Mouse (Mus musculus) midbrain, embryonic 16.5 days (tissue): ENCODE results near the gene R3hdm2. TPM values are rescaled to one million over a fixed set of nuclear protein-coding genes. Genes with fewer than 3 reads are reported as not detected.

Experiments
- ATAC-seq: fragments of 200-750 bp; cut with Nextera tagmentation; 2 replicates; pipeline ENCODE4 v1.8.0; 2017; ENCODE audit warnings: moderate TSS enrichment
- H3K27ac ChIP-seq: fragments of 300-500 bp; sonication (generic); 2 replicates; pipeline ENCODE4 v1.5.1; 2014; ENCODE audit warnings: mild to moderate bottlenecking, low read length, mixed read lengths
- H3K27me3 ChIP-seq: fragments of 300-500 bp; sonication (generic); 2 replicates; pipeline ENCODE4 v1.6.1; 2014; ENCODE audit warnings: low read depth, low read length, mixed read lengths; ENCODE audit not compliant: control insufficient read depth, insufficient read depth
- H3K36me3 ChIP-seq: fragments of 300-500 bp; sonication (generic); 2 replicates; pipeline ENCODE4 v1.6.1; 2014; ENCODE audit warnings: mild to moderate bottlenecking, low read length, moderate library complexity, mixed read lengths; ENCODE audit not compliant: control insufficient read depth, insufficient read depth
- H3K4me1 ChIP-seq: fragments of 300-500 bp; sonication (generic); 2 replicates; pipeline ENCODE4 v1.6.1; 2014; ENCODE audit warnings: mild to moderate bottlenecking, low read length, mixed read lengths; ENCODE audit not compliant: control insufficient read depth, insufficient read depth
- H3K4me2 ChIP-seq: fragments of 300-500 bp; sonication (generic); 2 replicates; pipeline ENCODE4 v1.6.1; 2014; ENCODE audit warnings: mild to moderate bottlenecking, low read length, mixed read lengths
- H3K4me3 ChIP-seq: fragments of 300-500 bp; sonication (generic); 2 replicates; pipeline ENCODE4 v1.5.1; 2014; ENCODE audit warnings: low read depth, mild to moderate bottlenecking, low read length, moderate library complexity, mixed read lengths
- H3K9ac ChIP-seq: fragments of 300-500 bp; sonication (generic); 2 replicates; pipeline ENCODE4 v1.6.1; 2014; ENCODE audit warnings: low read depth, low read length, mixed read lengths
- H3K9me3 ChIP-seq: fragments of 300-500 bp; sonication (generic); replicated peaks from 2 replicates; pipeline ENCODE4 v1.6.1; 2014; ENCODE audit warnings: mild to moderate bottlenecking, low read length, mixed read lengths; ENCODE audit not compliant: control insufficient read depth, poor library complexity, severe bottlenecking
- WGBS: fragments of 180-500 bp; shearing (Covaris S2); extraction: QIAGEN DNeasy Blood & Tissue Kit; methylation state at CpG from one replicate; pipeline ENCODE4 v1.1.7; 2014; 5-methylcytosine and 5-hydroxymethylcytosine counted together
- polyA plus RNA-seq: library from polyadenylated mRNA; unstranded; fragments of >200 nt; fragmentation: Nextera tagmentation; extraction: Ambion mirVana; gene quantifications from 2 replicates; pipeline ENCODE4 v1.2.1, GENCODE M21; 2015

The R3hdm2 gene
- polyA plus RNA-seq, result 35.2 and 35.9 TPM in 2 replicates

DNA sequence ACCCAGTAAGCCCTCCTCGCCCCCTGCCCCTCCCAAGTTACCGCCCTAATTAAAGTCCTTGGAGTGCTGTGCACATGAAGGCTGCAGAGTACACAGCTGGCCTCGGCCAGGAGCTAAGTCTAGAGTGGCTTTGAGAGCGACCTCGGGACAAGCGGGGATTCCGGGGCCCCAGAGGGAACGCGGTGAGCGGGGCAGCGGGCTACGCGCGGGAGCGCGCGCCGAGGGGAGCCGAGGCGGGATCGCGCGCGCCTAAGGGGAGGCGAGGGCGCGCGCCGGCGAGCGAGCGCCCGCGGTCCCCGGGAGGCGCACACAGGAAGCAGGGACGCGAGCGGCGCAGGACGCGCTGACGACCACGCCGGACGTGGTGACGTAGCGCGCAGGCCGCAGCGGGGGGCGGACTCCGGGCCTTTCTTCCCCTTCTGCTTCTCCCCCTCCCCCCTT is at the start of gene R3hdm2:
R3hdm2 (plus strand) TSS at position 77 of the 441 bp plus-strand sequence.
- no peaks in the 10 kb centered on the region for H3K27me3 ChIP-seq
- H3K9me3 ChIP-seq, result no peaks in the 10 kb centered on the region
- H3K4me2 ChIP-seq, result peak within 1 kb of the TSS; percentile 78
- peak within 1 kb of the TSS; percentile 80 for H3K4me3 ChIP-seq
- H3K36me3 ChIP-seq, result no peaks in the 10 kb centered on the region
- WGBS, result 0% methylated on average over 20 of the region's 53 CpGs
- peak within 1 kb of the TSS; percentile 95 for H3K27ac ChIP-seq
- ATAC-seq, result peak; percentile 94
- peak within 1 kb of the TSS; percentile 87 for H3K9ac ChIP-seq
- H3K4me1 ChIP-seq, result peaks cover 8% of the 10 kb centered on the region

DNA sequence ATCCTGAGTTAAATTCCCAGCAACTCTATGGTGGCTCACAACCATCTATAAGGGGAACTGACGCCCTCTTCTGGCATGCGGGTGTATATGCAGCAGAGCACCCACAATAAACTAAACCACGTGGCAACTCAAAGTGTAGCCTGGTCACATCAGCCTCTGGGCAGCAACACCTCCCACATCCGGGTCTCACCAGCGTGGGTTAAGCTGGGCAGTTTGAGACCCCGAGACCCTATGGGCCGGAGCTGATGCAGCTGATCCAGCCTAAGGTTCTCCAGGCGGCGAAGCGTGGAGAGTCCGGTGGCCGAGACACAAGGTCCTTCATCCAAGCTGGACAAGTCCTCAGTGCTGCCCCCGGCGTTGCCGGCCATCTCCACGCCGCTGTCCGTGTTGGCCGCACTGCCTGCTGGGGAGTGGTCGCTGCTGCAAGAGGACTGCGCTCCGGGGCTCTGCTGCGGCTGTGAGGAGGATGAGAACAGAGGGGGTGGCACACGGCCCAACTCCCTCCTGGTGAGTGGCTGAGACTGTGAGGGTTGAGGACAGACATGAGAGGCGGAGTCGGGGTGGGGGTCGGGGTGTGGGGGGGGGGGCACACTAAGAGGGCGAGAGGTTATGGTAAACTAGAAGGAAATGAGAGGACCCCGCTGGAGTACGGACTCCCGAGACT is 47.8 kb upstream of the R3hdm2 start:
- no peaks in the 10 kb centered on the region for H3K36me3 ChIP-seq
- no peak overlapping the region for H3K27ac ChIP-seq
- no peaks in the 10 kb centered on the region for H3K4me1 ChIP-seq
- H3K4me2 ChIP-seq, result peak overlapping the region; percentile 45
- H3K4me3 ChIP-seq, result peak overlapping the region; percentile 30
- H3K9me3 ChIP-seq, result no peaks in the 10 kb centered on the region
- peak overlapping the region; percentile 50; the same call in 1 of the 2 replicates for H3K9ac ChIP-seq
- 32% methylated on average over 29 of the region's 31 CpGs for WGBS
- H3K27me3 ChIP-seq, result peaks cover 23% of the 10 kb centered on the region
- ATAC-seq, result no peak

DNA sequence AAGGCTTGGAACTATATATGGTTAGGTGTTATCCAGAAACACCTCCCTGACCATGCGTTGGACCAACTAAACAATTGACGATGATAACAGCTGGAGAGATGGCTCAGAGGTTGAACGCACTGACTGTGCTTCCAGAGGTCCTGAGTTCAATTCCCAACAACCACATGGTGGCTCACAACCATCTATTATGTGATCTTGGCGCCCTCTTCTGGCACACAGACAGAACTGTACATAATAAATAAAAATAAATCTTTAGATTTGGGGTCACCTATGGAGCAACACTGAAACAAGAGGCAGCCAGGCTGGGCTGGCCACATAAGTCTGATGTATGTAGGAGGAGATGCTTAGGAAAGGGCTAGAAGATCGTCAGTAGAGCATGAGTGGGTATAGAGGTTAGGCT is 47.0 kb upstream of the R3hdm2 start:
- H3K4me3 ChIP-seq, result no peak overlapping the region
- WGBS, result 67% methylated on average over 5 of the region's 5 CpGs
- no peaks in the 10 kb centered on the region for H3K9me3 ChIP-seq
- H3K27me3 ChIP-seq, result peaks cover 15% of the 10 kb centered on the region
- H3K4me1 ChIP-seq, result no peaks in the 10 kb centered on the region
- no peak overlapping the region for H3K9ac ChIP-seq
- no peaks in the 10 kb centered on the region for H3K36me3 ChIP-seq
- H3K4me2 ChIP-seq, result no peak overlapping the region
- no peak overlapping the region for H3K27ac ChIP-seq
- ATAC-seq, result no peak

DNA sequence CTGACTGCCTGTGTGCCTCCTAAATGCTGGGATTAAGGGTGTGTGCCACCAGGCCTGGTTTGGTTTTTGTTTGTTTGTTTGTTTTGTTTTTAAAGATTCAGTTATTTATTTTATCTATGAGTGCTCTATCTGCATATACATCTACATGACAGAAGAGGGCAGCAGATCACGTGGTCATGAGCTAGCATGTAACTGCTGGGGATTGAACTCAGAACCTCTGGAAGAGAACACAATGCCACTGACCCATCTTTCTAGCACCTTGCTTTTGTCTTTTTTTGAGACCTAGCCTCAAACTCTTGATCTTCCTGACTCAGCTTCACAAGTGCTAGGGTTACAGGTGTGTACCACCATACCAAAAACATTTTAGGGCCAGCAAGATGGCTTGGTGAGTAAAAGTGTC is 44.9 kb upstream of the R3hdm2 start:
- Histone ChIP-seq H3K9ac (no peak overlapping the region), H3K4me2 (no peak overlapping the region), H3K27ac (no peak overlapping the region), H3K36me3 (no peaks in the 10 kb centered on the region), H3K27me3 (peaks cover 9% of the 10 kb centered on the region), H3K9me3 (no peaks in the 10 kb centered on the region), H3K4me1 (peaks cover 14% of the 10 kb centered on the region), H3K4me3 (no peak overlapping the region)
- WGBS, result 62% methylated on average over 1 of the region's 1 CpGs
- ATAC-seq, result no peak

DNA sequence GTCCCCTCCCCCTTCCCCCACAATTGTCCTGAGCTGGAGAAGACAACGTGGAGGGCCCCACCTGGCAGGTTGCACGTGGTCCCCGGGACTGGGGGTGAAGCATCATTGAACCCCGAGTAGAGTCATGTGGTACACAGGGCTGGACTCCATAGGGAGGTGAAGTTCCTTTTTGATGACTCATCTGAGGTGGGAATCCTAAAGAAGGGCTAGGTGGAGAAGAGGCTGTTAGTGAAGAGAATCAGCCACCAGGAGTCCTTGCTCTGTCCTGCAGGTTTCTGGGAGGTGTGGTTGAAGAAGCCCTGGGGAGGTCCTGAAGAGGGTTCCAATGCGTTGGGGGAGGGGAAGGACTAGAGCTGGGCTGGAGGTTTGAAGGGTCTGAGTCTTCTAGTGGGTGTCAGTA is 43.2 kb upstream of the R3hdm2 start:
- no peaks in the 10 kb centered on the region for H3K9me3 ChIP-seq
- no peak for ATAC-seq
- 66% methylated on average over 5 of the region's 5 CpGs for WGBS

DNA sequence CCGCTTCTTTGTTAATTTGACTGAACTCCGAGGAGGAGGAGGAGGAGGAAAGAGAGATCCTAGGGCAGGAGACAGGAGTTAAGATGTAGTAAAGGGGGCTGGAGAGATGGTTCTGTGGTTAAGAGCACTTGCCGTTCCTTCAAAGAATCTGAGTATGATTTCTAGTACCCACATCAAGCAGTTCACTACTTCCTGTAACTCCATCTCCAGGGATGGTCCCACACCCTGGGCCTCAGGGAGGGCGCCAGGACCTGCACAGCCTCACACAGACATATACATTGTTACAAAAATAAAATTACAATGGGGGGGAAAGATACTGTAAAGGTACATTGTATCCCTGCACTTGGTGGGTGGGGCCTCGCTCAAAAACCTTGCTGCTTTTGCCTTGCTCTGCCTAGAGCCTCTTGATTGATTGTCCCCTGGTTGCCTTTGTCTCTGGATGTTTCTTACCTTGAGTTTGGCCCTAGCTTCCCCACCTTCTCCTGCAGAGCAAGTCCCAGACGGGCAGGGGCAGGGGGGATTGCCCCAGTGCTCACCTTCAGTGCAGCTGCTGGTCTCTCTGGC is 42.5 kb upstream of the R3hdm2 start:
- Histone ChIP-seq H3K4me3 (no peak overlapping the region), H3K27me3 (peaks cover 28% of the 10 kb centered on the region), H3K4me2 (no peak overlapping the region), H3K9me3 (no peaks in the 10 kb centered on the region), H3K36me3 (no peaks in the 10 kb centered on the region), H3K4me1 (peaks cover 28% of the 10 kb centered on the region), H3K27ac (no peak overlapping the region), H3K9ac (no peak overlapping the region)
- no peak for ATAC-seq
- WGBS, result 86% methylated on average over 6 of the region's 6 CpGs

More for the DNA sequence above, 43.2 kb upstream of the R3hdm2 start:
- no peaks in the 10 kb centered on the region for H3K36me3 ChIP-seq
- H3K4me3 ChIP-seq, result no peak overlapping the region
- H3K27me3 ChIP-seq, result peaks cover 24% of the 10 kb centered on the region
- peaks cover 24% of the 10 kb centered on the region for H3K4me1 ChIP-seq
- no peak overlapping the region for H3K9ac ChIP-seq
- no peak overlapping the region for H3K27ac ChIP-seq
- no peak overlapping the region for H3K4me2 ChIP-seq

DNA sequence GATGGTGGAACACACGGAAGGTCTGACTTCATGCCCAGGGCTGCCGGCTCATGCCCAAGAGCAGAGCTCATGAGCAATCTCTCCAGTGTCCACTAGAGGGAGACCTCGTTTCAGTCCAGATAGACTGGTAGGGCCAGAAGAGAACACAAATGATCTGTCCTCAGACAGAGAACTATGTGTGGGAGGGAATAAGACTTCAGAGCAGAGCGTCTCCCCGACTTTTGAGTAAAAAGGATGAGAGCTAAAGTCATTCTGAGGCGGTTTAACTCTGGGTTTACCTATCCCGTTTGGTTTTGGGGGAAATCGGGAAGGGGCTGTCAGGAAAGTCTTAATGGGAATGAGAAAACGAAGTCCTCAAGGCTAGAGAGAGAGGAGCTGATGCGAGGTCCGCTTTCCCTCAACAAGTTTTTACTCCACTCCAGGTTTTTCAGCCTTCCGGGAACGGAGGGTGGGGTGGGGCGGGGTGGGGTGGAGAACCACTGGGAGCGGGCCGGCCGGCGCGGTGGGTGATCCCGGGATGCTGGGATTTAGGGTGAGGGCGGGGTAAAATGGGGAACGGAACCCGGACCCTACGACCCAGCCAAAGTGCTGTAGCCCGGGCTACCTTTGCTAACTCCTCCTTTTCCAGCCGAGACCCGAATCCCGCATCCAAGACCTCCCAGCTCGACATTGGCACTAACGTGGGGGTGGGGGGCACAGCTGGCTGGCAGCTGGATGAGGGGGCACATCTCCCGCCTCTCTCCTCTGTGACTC is 41.0 kb upstream of the R3hdm2 start:
- Histone ChIP-seq H3K36me3 (no peaks in the 10 kb centered on the region), H3K4me1 (peaks cover 28% of the 10 kb centered on the region), H3K9me3 (no peaks in the 10 kb centered on the region), H3K4me2 (peak overlapping the region; percentile 55), H3K9ac (peak overlapping the region; percentile 16; the same call in 1 of the 2 replicates), H3K4me3 (peak overlapping the region; percentile 28), H3K27ac (no peak overlapping the region), H3K27me3 (peaks cover 28% of the 10 kb centered on the region)
- WGBS, result under 1% methylated on average over 31 of the region's 31 CpGs
- peak; percentile 80 for ATAC-seq

DNA sequence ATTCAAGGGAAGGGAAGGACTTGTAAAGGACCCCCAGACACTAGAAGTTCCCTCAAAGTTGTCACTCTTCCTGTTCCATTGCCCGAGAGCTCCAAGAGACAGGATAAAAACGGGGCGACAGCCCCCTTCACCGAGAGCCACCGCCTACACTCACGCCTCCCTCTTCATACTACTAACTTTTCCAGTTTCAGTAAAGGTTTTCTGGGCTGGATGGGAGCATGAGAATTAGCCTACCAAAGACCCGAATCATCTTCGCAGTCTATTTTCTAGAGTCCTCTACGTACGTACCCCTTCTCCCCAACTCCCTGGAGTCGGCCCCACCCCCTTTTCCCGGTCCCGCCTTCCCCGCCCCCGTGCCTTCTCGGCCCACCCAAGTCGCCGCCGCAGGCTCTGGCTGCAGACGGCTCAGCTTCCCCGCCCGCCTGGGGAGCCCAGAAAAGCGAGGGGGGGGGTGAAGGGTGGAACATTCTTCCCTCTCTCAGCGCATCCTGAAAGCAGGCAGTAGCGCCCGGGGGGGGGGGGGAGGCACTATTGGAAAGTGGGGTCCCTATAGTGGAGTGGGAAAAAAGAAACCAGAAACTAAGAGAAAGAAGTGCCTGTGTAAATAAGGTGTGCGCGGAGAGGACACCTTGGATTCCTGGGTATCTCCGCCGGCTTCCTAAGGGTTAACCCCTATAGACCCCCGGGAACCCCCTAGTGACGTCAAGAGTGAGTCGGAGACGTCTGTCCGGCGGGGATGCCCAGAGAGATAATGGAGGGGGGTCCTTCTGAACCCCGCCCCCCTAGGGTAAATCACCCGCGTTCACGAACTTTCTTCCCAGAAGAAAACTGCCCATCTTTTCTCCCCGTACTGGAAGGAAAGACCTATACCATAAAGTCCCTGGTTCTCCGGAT is 40.2 kb upstream of the R3hdm2 start:
- peak overlapping the region; percentile 16; the same call in 1 of the 2 replicates for H3K9ac ChIP-seq

More for the DNA sequence above, 40.2 kb upstream of the R3hdm2 start:
- under 1% methylated on average over 36 of the region's 42 CpGs for WGBS
- Histone ChIP-seq H3K36me3 (no peaks in the 10 kb centered on the region), H3K4me3 (peak overlapping the region; percentile 28), H3K4me1 (peaks cover 28% of the 10 kb centered on the region), H3K4me2 (peak overlapping the region; percentile 55), H3K27me3 (peaks cover 28% of the 10 kb centered on the region), H3K9me3 (no peaks in the 10 kb centered on the region), H3K27ac (no peak overlapping the region)
- no peak for ATAC-seq
